Comparison of ENCODE assay signal across 8 mouse cellular contexts in genomic region chrX:52612806-52613205, GRCm38 (mm10). TPM values are rescaled to one million over a fixed set of nuclear protein-coding genes. Genes with fewer than 3 reads are reported as not detected.
DNase-seq lines count a peak whose midpoint lies in the region; ATAC-seq and TF ChIP-seq lines count a peak whose summit lies in the region.

No protein-coding gene starts in this region.

- no peak for ATAC-seq in kidney, embryonic 16.5 days (ENCODE audit: low FRiP score, low TSS enrichment)
- no peak for ATAC-seq in embryonic facial prominence, embryonic 13.5 days (ENCODE audit: insufficient number of reproducible peaks, insufficient read depth, low FRiP score, low TSS enrichment, low read depth)
- ATAC-seq in hindbrain, embryonic 16.5 days: no peak
- ATAC-seq in midbrain, postnatal 0 days (ENCODE audit: low FRiP score): no peak
- no peak for ATAC-seq in megakaryocyte-erythroid progenitor cell, adult 5-6 weeks (replicated peaks; ENCODE audit: low FRiP score, low TSS enrichment, poor library complexity, severe bottlenecking)

- H3K4me3 ChIP-seq in kidney, embryonic 16.5 days (ENCODE audit: low read length): peak overlapping the region; percentile 64
- H3K4me3 ChIP-seq in embryonic facial prominence, embryonic 13.5 days: peak overlapping the region; percentile 62
- peak overlapping the region; percentile 53 for H3K4me3 ChIP-seq in hindbrain, embryonic 16.5 days (ENCODE audit: low read length)
- peak overlapping the region; percentile 47 for H3K4me3 ChIP-seq in midbrain, postnatal 0 days (ENCODE audit: low read depth, low read length)

- H3K4me2 ChIP-seq in kidney, embryonic 16.5 days (replicated peaks; ENCODE audit: low read depth, low read length): peak overlapping the region; percentile 59
- peak overlapping the region; percentile 62 for H3K4me2 ChIP-seq in embryonic facial prominence, embryonic 13.5 days
- H3K4me2 ChIP-seq in hindbrain, embryonic 16.5 days (ENCODE audit: low read length): peak overlapping the region; percentile 88
- H3K4me2 ChIP-seq in midbrain, postnatal 0 days (ENCODE audit: low read depth, low read length, poor library complexity, severe bottlenecking): peak overlapping the region; percentile 80

- peaks cover 24% of the 10 kb centered on the region; the same call in 1 of the 2 replicates for H3K4me1 ChIP-seq in kidney, embryonic 16.5 days (ENCODE audit: insufficient read depth, low read length)
- H3K4me1 ChIP-seq in embryonic facial prominence, embryonic 13.5 days: peaks cover 11% of the 10 kb centered on the region
- peaks cover 2% of the 10 kb centered on the region; the same call in 1 of the 2 replicates for H3K4me1 ChIP-seq in hindbrain, embryonic 16.5 days (ENCODE audit: control insufficient read depth, insufficient read depth, low read depth, low read length)
- H3K4me1 ChIP-seq in midbrain, postnatal 0 days (ENCODE audit: insufficient read depth, low read length): no peaks in the 10 kb centered on the region

- H3K27ac ChIP-seq in kidney, embryonic 16.5 days (ENCODE audit: low read length): peak overlapping the region; percentile 84
- peak overlapping the region; percentile 88 for H3K27ac ChIP-seq in embryonic facial prominence, embryonic 13.5 days
- no peak overlapping the region for H3K27ac ChIP-seq in hindbrain, embryonic 16.5 days (ENCODE audit: low read depth, low read length)
- H3K27ac ChIP-seq in midbrain, postnatal 0 days (ENCODE audit: low read depth, low read length): no peak overlapping the region

- no peaks in the 10 kb centered on the region for H3K9me3 ChIP-seq in kidney, embryonic 16.5 days (ENCODE audit: low read length)
- H3K9me3 ChIP-seq in embryonic facial prominence, embryonic 13.5 days: no peaks in the 10 kb centered on the region
- no peaks in the 10 kb centered on the region for H3K9me3 ChIP-seq in hindbrain, embryonic 16.5 days (ENCODE audit: control insufficient read depth, low read length)
- H3K9me3 ChIP-seq in midbrain, postnatal 0 days (ENCODE audit: low read length): no peaks in the 10 kb centered on the region

- DNase-seq in kidney, adult 18-20 months: no peak
- DNase-seq in midbrain, postnatal 0 days (ENCODE audit: low spot score): no peak
- no peak for DNase-seq in cerebellum, postnatal 4 days (ENCODE audit: low spot score in 2 of 2)
- no peak for DNase-seq in urinary bladder, postnatal 14 days (ENCODE audit: low spot score)

- WGBS in kidney, embryonic 16.5 days: 29% methylated on average over 12 of the region's 12 CpGs
- 22% methylated on average over 12 of the region's 12 CpGs for WGBS in embryonic facial prominence, embryonic 13.5 days
- 24% methylated on average over 12 of the region's 12 CpGs for WGBS in hindbrain, embryonic 16.5 days
- whole genome bisulfite sequencing in midbrain, postnatal 0 days: 20% methylated on average over 12 of the region's 12 CpGs

- H3K27me3 ChIP-seq in kidney, embryonic 16.5 days (ENCODE audit: insufficient read depth, low read length): peaks cover 6% of the 10 kb centered on the region; the same call in 1 of the 2 replicates
- H3K27me3 ChIP-seq in embryonic facial prominence, embryonic 13.5 days: peaks cover 19% of the 10 kb centered on the region
- no peaks in the 10 kb centered on the region for H3K27me3 ChIP-seq in hindbrain, embryonic 16.5 days (replicated peaks; ENCODE audit: control insufficient read depth, insufficient read depth, low read length)
- H3K27me3 ChIP-seq in midbrain, postnatal 0 days (ENCODE audit: insufficient read depth, low read length): 0 out of 2 replicates have a peak, but pooled peaks cover 6% of the 10 kb centered on the region

- H3K9ac ChIP-seq in kidney, embryonic 16.5 days (replicated peaks; ENCODE audit: low read length): peak overlapping the region; percentile 80
- peak overlapping the region; percentile 79 for H3K9ac ChIP-seq in embryonic facial prominence, embryonic 13.5 days
- H3K9ac ChIP-seq in hindbrain, embryonic 16.5 days (ENCODE audit: low read depth, low read length): no peak overlapping the region; the same call in 1 of the 2 replicates
- H3K9ac ChIP-seq in midbrain, postnatal 0 days (replicated peaks; ENCODE audit: low read length, poor library complexity, severe bottlenecking): no peak overlapping the region

- no peaks in the 10 kb centered on the region for H3K36me3 ChIP-seq in kidney, embryonic 16.5 days (ENCODE audit: insufficient read depth, low read length)
- H3K36me3 ChIP-seq in embryonic facial prominence, embryonic 13.5 days: no peaks in the 10 kb centered on the region
- no peaks in the 10 kb centered on the region for H3K36me3 ChIP-seq in hindbrain, embryonic 16.5 days (ENCODE audit: control insufficient read depth, insufficient read depth, low read length)
- H3K36me3 ChIP-seq in midbrain, postnatal 0 days (ENCODE audit: insufficient read depth, low read length): no peaks in the 10 kb centered on the region

- no peak for TF ChIP-seq CTCF in midbrain, postnatal 0 days (IDR thresholded peaks at IDR 0.05)

RNA-seq across cellular contexts. Expression of gene Gpc3, which starts 0.9 kb away (rescaled TPM):
- polyA plus RNA-seq in kidney, embryonic 16.5 days (2015; fragmentation: Nextera tagmentation; extraction: Ambion mirVana): 969 and 985 TPM in 2 replicates
- polyA plus RNA-seq in embryonic facial prominence, embryonic 13.5 days (2015; fragmentation: Nextera tagmentation; extraction: Ambion mirVana): 741 and 764 TPM in 2 replicates
- 78.2 and 93.5 TPM in 2 replicates for polyA plus RNA-seq in hindbrain, embryonic 16.5 days (2015; fragmentation: Nextera tagmentation; extraction: Ambion mirVana)
- total RNA-seq in midbrain, postnatal 0 days (2014; rRNA removed): 19.3 and 32.7 TPM in 2 replicates
- 61.7 and 69.3 TPM in 2 replicates for polyA plus RNA-seq in midbrain, postnatal 0 days (2015; fragmentation: Nextera tagmentation; extraction: Ambion mirVana)
- not detected in 2 replicates for total RNA-seq in megakaryocyte-erythroid progenitor cell, adult 5-6 weeks (2014; fragmentation: Nextera tagmentation)
- not detected in 2 replicates for total RNA-seq in megakaryocyte-erythroid progenitor cell, adult 5-6 weeks (2017)

Comparison
In these comparisons a context has a peak if more than half of its experiments do, and no peak if none do; other contexts are left out.
1. H3K27ac ChIP-seq: peak in kidney, embryonic 16.5 days (single experiment) and embryonic facial prominence, embryonic 13.5 days (single experiment); none in hindbrain, embryonic 16.5 days (single experiment) and midbrain, postnatal 0 days (single experiment).
2. H3K9ac ChIP-seq: peak in kidney, embryonic 16.5 days (single experiment) and embryonic facial prominence, embryonic 13.5 days (single experiment); none in hindbrain, embryonic 16.5 days (single experiment) and midbrain, postnatal 0 days (single experiment).
3. Peak in every context shown above with its lines, with median percentiles within 50 percentile points of each other: H3K4me2 ChIP-seq and H3K4me3 ChIP-seq.